Comparison of ENCODE assay signal across 7 mouse cellular contexts in genomic region chr16:32419517-32420483, GRCm38 (mm10). TPM values are rescaled to one million over a fixed set of nuclear protein-coding genes. Genes with fewer than 3 reads are reported as not detected.
DNase-seq lines count a peak whose midpoint lies in the region; ATAC-seq lines count a peak whose summit lies in the region.

TSS of gene Tctex1d2 (plus strand) at chr16:32419702.

- H3K4me3 ChIP-seq in intestine, embryonic 16.5 days (ENCODE audit: low read length): peak within 1 kb of the TSS; percentile 69
- H3K4me3 ChIP-seq in midbrain, embryonic 11.5 days (ENCODE audit: low read depth, low read length): peak within 1 kb of the TSS; percentile 69

- under 1% methylated on average over 45 of the region's 45 CpGs for WGBS in intestine, embryonic 16.5 days
- WGBS in midbrain, embryonic 11.5 days: 1% methylated on average over 45 of the region's 45 CpGs

- DNase-seq in adrenal gland, adult 8-10 months: peak; percentile 95
- peak; percentile 92 for DNase-seq in embryo, embryonic 9.5 days (ENCODE audit: extremely low spot score)
- peak; percentile 88 to 95 for DNase-seq in gastrocnemius, postnatal 4 days (ENCODE audit: low spot score in 2 of 2)
- DNase-seq in left cerebral cortex, postnatal 36 days (ENCODE audit: low spot score in 2 of 2): peak; percentile 92
- DNase-seq in midbrain, embryonic 11.5 days (ENCODE audit: low spot score, missing footprints): peak; percentile 99
- DNase-seq in skeletal muscle tissue, adult 2 months (ENCODE audit: low read depth, low spot score): peak; percentile 96

- intact Hi-C loops in left cerebral cortex, postnatal 36 days (cut with DNase I): no loop called here

- ATAC-seq in intestine, embryonic 16.5 days: peak; percentile 92
- peak; percentile 96 for ATAC-seq in midbrain, embryonic 11.5 days (ENCODE audit: low FRiP score)

- H3K36me3 ChIP-seq in intestine, embryonic 16.5 days (ENCODE audit: control insufficient read depth, insufficient read depth, low read length): no peaks in the 10 kb centered on the region
- no peaks in the 10 kb centered on the region for H3K36me3 ChIP-seq in midbrain, embryonic 11.5 days (ENCODE audit: control insufficient read depth, insufficient read depth, low read length)

- H3K9ac ChIP-seq in intestine, embryonic 16.5 days (ENCODE audit: low read depth, low read length): peak within 1 kb of the TSS; percentile 83
- peak within 1 kb of the TSS; percentile 79 for H3K9ac ChIP-seq in midbrain, embryonic 11.5 days (ENCODE audit: low read length)

- H3K9me3 ChIP-seq in intestine, embryonic 16.5 days (ENCODE audit: control insufficient read depth, low read length): no peaks in the 10 kb centered on the region
- no peaks in the 10 kb centered on the region for H3K9me3 ChIP-seq in midbrain, embryonic 11.5 days (ENCODE audit: control insufficient read depth, low read length)

- H3K4me1 ChIP-seq in intestine, embryonic 16.5 days (ENCODE audit: control insufficient read depth, insufficient read depth, low read length): peaks cover 14% of the 10 kb centered on the region
- H3K4me1 ChIP-seq in midbrain, embryonic 11.5 days (ENCODE audit: control insufficient read depth, insufficient read depth, low read length): peaks cover 6% of the 10 kb centered on the region; the same call in 1 of the 2 replicates

- no peaks in the 10 kb centered on the region for H3K27me3 ChIP-seq in intestine, embryonic 16.5 days (replicated peaks; ENCODE audit: control insufficient read depth, insufficient read depth, low read length)
- no peaks in the 10 kb centered on the region for H3K27me3 ChIP-seq in midbrain, embryonic 11.5 days (ENCODE audit: control insufficient read depth, insufficient read depth, low read length)

- H3K4me2 ChIP-seq in intestine, embryonic 16.5 days (ENCODE audit: low read depth, low read length): peak within 1 kb of the TSS; percentile 62
- peak within 1 kb of the TSS; percentile 83 for H3K4me2 ChIP-seq in midbrain, embryonic 11.5 days

- peak within 1 kb of the TSS; percentile 91 for H3K27ac ChIP-seq in intestine, embryonic 16.5 days (ENCODE audit: low read length)
- H3K27ac ChIP-seq in midbrain, embryonic 11.5 days (ENCODE audit: low read depth, low read length): peak within 1 kb of the TSS; percentile 82

RNA-seq across cellular contexts. Expression of gene Tctex1d2, which starts in this region (rescaled TPM):
- 10 to 100 TPM in 2 of 4 experiments, 1 to 10 TPM in 2; 7.2 to 13.8 (median 9.2) TPM for total RNA-seq in adrenal gland, adult 8-10 months (2022)
- 1 to 10 TPM; 4.6 to 4.8 TPM for total RNA-seq in gastrocnemius, postnatal 4 days (2021)
- polyA plus RNA-seq in intestine, embryonic 16.5 days (2015; fragmentation: Nextera tagmentation; extraction: Ambion mirVana): 32.5 and 34.0 TPM in 2 replicates
- 10 to 100 TPM; 14.6 TPM for total RNA-seq in left cerebral cortex, postnatal 36 days (2021)
- polyA plus RNA-seq in midbrain, embryonic 11.5 days (2014; fragmentation: Nextera tagmentation; extraction: Ambion mirVana): 31.1 and 32.7 TPM in 2 replicates

Comparison
In these comparisons a context has a peak if more than half of its experiments do, and no peak if none do; other contexts are left out.
1. Peak in every context shown above with its lines: DNase-seq, ATAC-seq, H3K4me3 ChIP-seq and H3K27ac ChIP-seq.